28 mouse cellular contexts compared by ENCODE assay signal in the genomic region with DNA sequence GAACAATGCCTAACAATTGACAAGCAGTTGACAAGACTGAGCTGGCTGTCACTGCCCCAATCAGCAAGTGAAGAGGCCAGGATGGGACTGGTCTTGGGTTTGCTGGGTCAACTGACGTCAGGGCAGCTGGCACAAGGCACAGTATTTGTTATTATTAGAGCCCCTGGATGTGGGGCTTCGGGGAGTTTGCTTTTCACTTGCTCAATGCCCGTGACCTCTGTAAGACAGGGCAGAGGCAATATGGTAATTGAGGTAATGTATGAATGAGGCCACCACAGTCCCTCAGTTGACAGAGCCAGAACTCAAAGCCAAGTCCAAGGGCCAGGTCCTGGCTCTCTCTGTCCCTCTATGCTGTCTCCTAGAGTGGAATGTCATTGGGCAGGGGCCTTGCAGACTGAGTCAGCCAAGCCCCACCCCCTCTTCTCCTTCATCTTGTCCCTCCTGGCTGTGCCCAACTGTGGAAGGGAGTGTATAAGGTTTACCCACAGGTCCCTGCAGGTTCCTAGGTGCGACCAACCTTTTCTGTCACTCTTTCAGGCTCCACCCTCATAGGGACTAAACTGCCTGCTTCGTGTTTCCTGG. TPM values are rescaled to one million over a fixed set of nuclear protein-coding genes. Genes with fewer than 3 reads are reported as not detected.
A peak's percentile ranks its signal among the peaks of the same experiment; 100 is the strongest.
DNase-seq lines count a peak whose midpoint lies in the region; ATAC-seq lines count a peak whose summit lies in the region.
"Had no signal": no experiment of that assay in that cellular context is flagged by ENCODE, and none has a peak within 500 bp of the region (broad histone marks: within the 10 kb centered on the region; RNA-seq: fewer than 3 reads in every experiment).

No protein-coding gene starts in this region.

- intact Hi-C loops in heart, postnatal 36 days (cut with DNase I): no loop called here

- no peak overlapping the region for H3K4me2 ChIP-seq in heart, embryonic 13.5 days
- H3K4me2 ChIP-seq in intestine, embryonic 15.5 days (replicated peaks): no peak overlapping the region
- H3K4me2 ChIP-seq in intestine, embryonic 16.5 days (ENCODE audit: low read depth, low read length): no peak overlapping the region
- H3K4me2 ChIP-seq in midbrain, embryonic 14.5 days (ENCODE audit: low read length): no peak overlapping the region
- H3K4me2 ChIP-seq: hindbrain, embryonic 12.5 days; stomach, embryonic 15.5 days had no signal

- H3K27me3 ChIP-seq in heart, embryonic 13.5 days (replicated peaks): no peaks in the 10 kb centered on the region
- H3K27me3 ChIP-seq in intestine, embryonic 15.5 days (replicated peaks): no peaks in the 10 kb centered on the region
- no peaks in the 10 kb centered on the region for H3K27me3 ChIP-seq in intestine, embryonic 16.5 days (replicated peaks; ENCODE audit: control insufficient read depth, insufficient read depth, low read length)
- H3K27me3 ChIP-seq in midbrain, embryonic 14.5 days (ENCODE audit: control insufficient read depth, insufficient read depth, low read length): peaks cover 5% of the 10 kb centered on the region; the same call in 1 of the 2 replicates
- H3K27me3 ChIP-seq: stomach, embryonic 15.5 days had no signal

- H3K9me3 ChIP-seq in heart, embryonic 13.5 days: no peaks in the 10 kb centered on the region
- no peaks in the 10 kb centered on the region for H3K9me3 ChIP-seq in intestine, embryonic 15.5 days
- no peaks in the 10 kb centered on the region for H3K9me3 ChIP-seq in intestine, embryonic 16.5 days (ENCODE audit: control insufficient read depth, low read length)
- no peaks in the 10 kb centered on the region for H3K9me3 ChIP-seq in midbrain, embryonic 14.5 days (ENCODE audit: control insufficient read depth, low read length)
- H3K9me3 ChIP-seq: G1E; hindbrain, embryonic 12.5 days; limb, embryonic 10.5 days; stomach, embryonic 15.5 days had no signal

- no peak for ATAC-seq in heart, embryonic 13.5 days (ENCODE audit: extremely low read depth, insufficient number of reproducible peaks, low FRiP score, low TSS enrichment)
- peak; percentile 29; the same call in 1 of the 2 replicates for ATAC-seq in intestine, embryonic 15.5 days
- ATAC-seq in intestine, embryonic 16.5 days: no peak
- no peak for ATAC-seq in midbrain, embryonic 14.5 days (ENCODE audit: low FRiP score, low TSS enrichment)
- ATAC-seq: forebrain, embryonic 16.5 days had no signal

- H3K27ac ChIP-seq in heart, embryonic 13.5 days (replicated peaks): peak overlapping the region; percentile 17
- no peak overlapping the region for H3K27ac ChIP-seq in intestine, embryonic 15.5 days
- no peak overlapping the region for H3K27ac ChIP-seq in intestine, embryonic 16.5 days (ENCODE audit: low read length)
- H3K27ac ChIP-seq in midbrain, embryonic 14.5 days (replicated peaks; ENCODE audit: low read depth, low read length): no peak overlapping the region
- H3K27ac ChIP-seq: hindbrain, embryonic 12.5 days; limb, embryonic 10.5 days; stomach, embryonic 15.5 days had no signal

- 53% methylated on average over 5 of the region's 5 CpGs for WGBS in heart, embryonic 13.5 days
- WGBS in intestine, embryonic 15.5 days: 65% methylated on average over 5 of the region's 5 CpGs
- WGBS in intestine, embryonic 16.5 days: 71% methylated on average over 5 of the region's 5 CpGs
- 62% methylated on average over 5 of the region's 5 CpGs for WGBS in midbrain, embryonic 14.5 days

- peaks cover under 1% of the 10 kb centered on the region; the same call in 1 of the 2 replicates for H3K36me3 ChIP-seq in heart, embryonic 13.5 days
- no peaks in the 10 kb centered on the region for H3K36me3 ChIP-seq in intestine, embryonic 15.5 days
- H3K36me3 ChIP-seq in intestine, embryonic 16.5 days (ENCODE audit: control insufficient read depth, insufficient read depth, low read length): 0 out of 2 replicates have a peak, but pooled peaks cover 2% of the 10 kb centered on the region
- no peaks in the 10 kb centered on the region for H3K36me3 ChIP-seq in midbrain, embryonic 14.5 days (ENCODE audit: control insufficient read depth, insufficient read depth, low read length)
- H3K36me3 ChIP-seq: hindbrain, embryonic 12.5 days; limb, embryonic 10.5 days; stomach, embryonic 15.5 days had no signal

- peaks cover 60% of the 10 kb centered on the region for H3K4me1 ChIP-seq in heart, embryonic 13.5 days
- peaks cover 20% of the 10 kb centered on the region for H3K4me1 ChIP-seq in intestine, embryonic 15.5 days (replicated peaks)
- H3K4me1 ChIP-seq in intestine, embryonic 16.5 days (ENCODE audit: control insufficient read depth, insufficient read depth, low read length): peaks cover 5% of the 10 kb centered on the region
- no peaks in the 10 kb centered on the region for H3K4me1 ChIP-seq in midbrain, embryonic 14.5 days (ENCODE audit: control insufficient read depth, insufficient read depth, low read length)

- DNase-seq in heart, postnatal 36 days: no peak
- DNase-seq in Muller cell, postnatal 12 days (ENCODE audit: inconsistent ontology term): peak; percentile 46
- DNase-seq in adrenal gland, postnatal 25 days: peak; percentile 20
- no peak for DNase-seq in midbrain, embryonic 14.5 days
- DNase-seq: cerebellum, adult 18-20 months; cerebellum, postnatal 25 days; embryo, embryonic 11 days; lung, adult 18-20 months; lung, postnatal 36 days; thymus, adult 18-20 months; thymus, postnatal 4 days had no signal

- H3K4me3 ChIP-seq in heart, embryonic 13.5 days: no peak overlapping the region
- no peak overlapping the region for H3K4me3 ChIP-seq in intestine, embryonic 15.5 days (replicated peaks)
- no peak overlapping the region for H3K4me3 ChIP-seq in intestine, embryonic 16.5 days (ENCODE audit: low read length)
- no peak overlapping the region for H3K4me3 ChIP-seq in midbrain, embryonic 14.5 days (replicated peaks; ENCODE audit: low read depth, low read length)
- H3K4me3 ChIP-seq: hindbrain, embryonic 12.5 days; limb, embryonic 10.5 days; stomach, embryonic 15.5 days had no signal

- H3K9ac ChIP-seq in heart, embryonic 13.5 days: no peak overlapping the region
- no peak overlapping the region for H3K9ac ChIP-seq in intestine, embryonic 15.5 days
- H3K9ac ChIP-seq in intestine, embryonic 16.5 days (ENCODE audit: low read depth, low read length): no peak overlapping the region
- H3K9ac ChIP-seq in midbrain, embryonic 14.5 days (replicated peaks; ENCODE audit: low read length): no peak overlapping the region
- H3K9ac ChIP-seq: hindbrain, embryonic 12.5 days; stomach, embryonic 15.5 days had no signal

RNA-seq across cellular contexts. Expression of a gene that starts 7.7 kb away (rescaled TPM):
- 4.8 and 5.7 TPM in 2 replicates for polyA plus RNA-seq in heart, embryonic 13.5 days (2015; fragmentation: Nextera tagmentation; extraction: Ambion mirVana)
- total RNA-seq in heart, postnatal 36 days (2021): under 1 TPM; 0.33 to 0.49 TPM
- polyA plus RNA-seq in intestine, embryonic 15.5 days (2015; fragmentation: Nextera tagmentation; extraction: Ambion mirVana): 5.7 and 6.9 TPM in 2 replicates
- 4.9 and 5.2 TPM in 2 replicates for polyA plus RNA-seq in intestine, embryonic 16.5 days (2015; fragmentation: Nextera tagmentation; extraction: Ambion mirVana)
- total RNA-seq in adrenal gland, postnatal 25 days (2021): 2.8 and 2.9 TPM in 2 replicates
- 2.5 and 2.7 TPM in 2 replicates for polyA plus RNA-seq in midbrain, embryonic 14.5 days (2014; fragmentation: Nextera tagmentation; extraction: Ambion mirVana)

RNA-seq across cellular contexts. Expression of a gene that starts 10.8 kb away (rescaled TPM):
- polyA plus RNA-seq in heart, embryonic 13.5 days (2015; fragmentation: Nextera tagmentation; extraction: Ambion mirVana): not detected in 2 replicates
- total RNA-seq in heart, postnatal 36 days (2021): not detected
- not detected in 2 replicates for polyA plus RNA-seq in intestine, embryonic 15.5 days (2015; fragmentation: Nextera tagmentation; extraction: Ambion mirVana)
- not detected in 2 replicates for polyA plus RNA-seq in intestine, embryonic 16.5 days (2015; fragmentation: Nextera tagmentation; extraction: Ambion mirVana)
- not detected in 2 replicates for total RNA-seq in adrenal gland, postnatal 25 days (2021)
- not detected in 2 replicates for polyA plus RNA-seq in midbrain, embryonic 14.5 days (2014; fragmentation: Nextera tagmentation; extraction: Ambion mirVana)
- total RNA-seq: G1E; gastrocnemius, adult 18-20 months; granulocyte monocyte progenitor cell, adult 5-6 weeks; left cerebral cortex, adult 8-10 months; megakaryocyte-erythroid progenitor cell, adult 5-6 weeks; midbrain, postnatal 0 days; neutrophil, adult 5-6 weeks had no signal
- polyA plus RNA-seq: embryonic facial prominence, embryonic 14.5 days; forebrain, embryonic 16.5 days; G1E; hindbrain, embryonic 12.5 days; intestine, embryonic 14.5 days; kidney, embryonic 14.5 days; limb, embryonic 10.5 days; midbrain, postnatal 0 days; stomach, embryonic 15.5 days had no signal

RNA-seq across cellular contexts. Expression of a gene that starts 13.0 kb away (rescaled TPM):
- polyA plus RNA-seq in heart, embryonic 13.5 days (2015; fragmentation: Nextera tagmentation; extraction: Ambion mirVana): not detected in 2 replicates
- not detected for total RNA-seq in heart, postnatal 36 days (2021)
- not detected in 2 replicates for polyA plus RNA-seq in intestine, embryonic 15.5 days (2015; fragmentation: Nextera tagmentation; extraction: Ambion mirVana)
- polyA plus RNA-seq in intestine, embryonic 16.5 days (2015; fragmentation: Nextera tagmentation; extraction: Ambion mirVana): not detected in 2 replicates
- total RNA-seq in adrenal gland, postnatal 25 days (2021): not detected in 2 replicates
- not detected in 2 replicates for polyA plus RNA-seq in midbrain, embryonic 14.5 days (2014; fragmentation: Nextera tagmentation; extraction: Ambion mirVana)
- total RNA-seq: G1E; gastrocnemius, adult 18-20 months; granulocyte monocyte progenitor cell, adult 5-6 weeks; left cerebral cortex, adult 8-10 months; megakaryocyte-erythroid progenitor cell, adult 5-6 weeks; midbrain, postnatal 0 days; neutrophil, adult 5-6 weeks had no signal
- polyA plus RNA-seq: embryonic facial prominence, embryonic 14.5 days; forebrain, embryonic 16.5 days; G1E; hindbrain, embryonic 12.5 days; intestine, embryonic 14.5 days; kidney, embryonic 14.5 days; limb, embryonic 10.5 days; midbrain, postnatal 0 days; stomach, embryonic 15.5 days had no signal

RNA-seq across cellular contexts. Expression of a gene that starts 18.3 kb away (rescaled TPM):
- not detected in 2 replicates for polyA plus RNA-seq in heart, embryonic 13.5 days (2015; fragmentation: Nextera tagmentation; extraction: Ambion mirVana)
- total RNA-seq in heart, postnatal 36 days (2021): not detected
- not detected in 2 replicates for polyA plus RNA-seq in intestine, embryonic 15.5 days (2015; fragmentation: Nextera tagmentation; extraction: Ambion mirVana)
- polyA plus RNA-seq in intestine, embryonic 16.5 days (2015; fragmentation: Nextera tagmentation; extraction: Ambion mirVana): not detected in 2 replicates
- total RNA-seq in adrenal gland, postnatal 25 days (2021): not detected in 2 replicates
- not detected in 2 replicates for polyA plus RNA-seq in midbrain, embryonic 14.5 days (2014; fragmentation: Nextera tagmentation; extraction: Ambion mirVana)
- total RNA-seq: gastrocnemius, adult 18-20 months; granulocyte monocyte progenitor cell, adult 5-6 weeks; left cerebral cortex, adult 8-10 months; megakaryocyte-erythroid progenitor cell, adult 5-6 weeks; midbrain, postnatal 0 days; neutrophil, adult 5-6 weeks had no signal
- polyA plus RNA-seq: embryonic facial prominence, embryonic 14.5 days; forebrain, embryonic 16.5 days; G1E; hindbrain, embryonic 12.5 days; intestine, embryonic 14.5 days; kidney, embryonic 14.5 days; limb, embryonic 10.5 days; midbrain, postnatal 0 days; stomach, embryonic 15.5 days had no signal

RNA-seq across cellular contexts. Expression of a gene that starts 28.0 kb away (rescaled TPM):
- 0.36 TPM in 1 of 2 replicates, not detected in the other for polyA plus RNA-seq in heart, embryonic 13.5 days (2015; fragmentation: Nextera tagmentation; extraction: Ambion mirVana)
- not detected for total RNA-seq in heart, postnatal 36 days (2021)
- not detected in 2 replicates for polyA plus RNA-seq in intestine, embryonic 15.5 days (2015; fragmentation: Nextera tagmentation; extraction: Ambion mirVana)
- polyA plus RNA-seq in intestine, embryonic 16.5 days (2015; fragmentation: Nextera tagmentation; extraction: Ambion mirVana): 0.44 TPM in 1 of 2 replicates, not detected in the other
- total RNA-seq in adrenal gland, postnatal 25 days (2021): not detected in 2 replicates
- polyA plus RNA-seq in midbrain, embryonic 14.5 days (2014; fragmentation: Nextera tagmentation; extraction: Ambion mirVana): 0.74 TPM in 1 of 2 replicates, not detected in the other
- total RNA-seq: G1E; gastrocnemius, adult 18-20 months; granulocyte monocyte progenitor cell, adult 5-6 weeks; left cerebral cortex, adult 8-10 months; megakaryocyte-erythroid progenitor cell, adult 5-6 weeks; midbrain, postnatal 0 days; neutrophil, adult 5-6 weeks had no signal
- polyA plus RNA-seq: embryonic facial prominence, embryonic 14.5 days; forebrain, embryonic 16.5 days; G1E; hindbrain, embryonic 12.5 days; intestine, embryonic 14.5 days; kidney, embryonic 14.5 days; limb, embryonic 10.5 days; midbrain, postnatal 0 days; stomach, embryonic 15.5 days had no signal

Comparison
In these comparisons a context has a peak if more than half of its experiments do, and no peak if none do; other contexts are left out.
1. DNase-seq: peak in Muller cell, postnatal 12 days (single experiment) and adrenal gland, postnatal 25 days (single experiment); none in heart, postnatal 36 days (0 of 2) and midbrain, embryonic 14.5 days (single experiment).